Mouse (Mus musculus) thymus, postnatal 14 days (tissue): ENCODE measurements around the gene Iltifb.
A peak's percentile ranks its signal among the peaks of the same experiment; 100 is the strongest.
"Not testable (repeated sequence)": the region's sequence is repeated elsewhere in the genome, so short reads cannot be mapped to it uniquely, and the experiment has no call there.

Experiments
- DNase-seq: peaks from one replicate; pipeline ENCODE4 v3.0.0; 2021

Gene Iltifb

DNA sequence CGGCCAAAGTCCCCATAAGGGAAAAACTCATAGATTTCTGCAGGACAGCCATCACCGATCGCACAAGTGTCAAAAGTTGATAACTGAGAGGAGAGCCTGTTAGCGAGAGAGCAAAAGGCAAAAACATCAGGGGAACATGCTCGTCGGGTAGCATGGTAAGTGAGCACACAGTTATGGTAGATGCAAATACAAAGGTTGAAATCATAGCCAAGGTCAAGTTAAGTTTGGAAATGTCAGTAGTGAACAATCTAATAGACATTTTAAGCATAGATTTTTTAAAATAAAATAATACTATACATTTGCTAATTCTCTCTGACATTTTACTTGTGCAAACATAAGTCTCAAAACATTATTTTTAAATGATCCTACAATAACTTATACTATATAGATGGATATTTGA lies at the start of gene Iltifb:
Iltifb (minus strand) TSS at position 101 of the 400 bp plus-strand sequence.
- no peak for DNase-seq

GRCm38 (mm10) chr10:118343155-118343554 lies 48.3 kb upstream of the Iltifb start, which contains the start of gene Gm9046:
Gm9046 (minus strand) TSS chr10:118343255.
- not testable (repeated sequence) for DNase-seq

DNA sequence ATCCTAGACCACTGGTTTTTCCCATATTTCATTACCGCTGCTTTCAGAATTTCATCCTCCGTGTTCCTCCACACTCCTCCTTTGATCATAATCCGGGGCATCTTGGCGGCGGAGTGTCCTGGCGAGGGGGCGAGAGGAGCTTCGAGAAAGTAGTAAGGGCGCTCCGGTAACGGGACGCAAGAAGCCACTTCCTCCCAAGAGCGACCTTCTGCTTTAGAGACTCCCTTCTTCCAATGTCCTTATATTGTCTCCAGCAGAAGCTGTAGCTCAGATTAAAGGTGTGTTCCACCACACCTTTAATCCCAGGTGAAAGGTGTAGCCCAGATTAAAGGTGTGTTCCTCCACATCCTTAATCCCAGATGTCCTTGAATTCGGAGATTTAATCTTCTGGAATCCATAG lies 42.9 kb upstream of the Iltifb start, which contains the start of gene Gm9045:
Gm9045 (minus strand) TSS at position 101 of the 400 bp plus-strand sequence.
- DNase-seq, result not testable (repeated sequence)

DNA sequence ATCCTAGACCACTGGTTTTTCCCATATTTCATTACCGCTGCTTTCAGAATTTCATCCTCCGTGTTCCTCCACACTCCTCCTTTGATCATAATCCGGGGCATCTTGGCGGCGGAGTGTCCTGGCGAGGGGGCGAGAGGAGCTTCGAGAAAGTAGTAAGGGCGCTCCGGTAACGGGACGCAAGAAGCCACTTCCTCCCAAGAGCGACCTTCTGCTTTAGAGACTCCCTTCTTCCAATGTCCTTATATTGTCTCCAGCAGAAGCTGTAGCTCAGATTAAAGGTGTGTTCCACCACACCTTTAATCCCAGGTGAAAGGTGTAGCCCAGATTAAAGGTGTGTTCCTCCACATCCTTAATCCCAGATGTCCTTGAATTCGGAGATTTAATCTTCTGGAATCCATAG lies 37.5 kb upstream of the Iltifb start, which contains the start of gene Gm9044:
Gm9044 (minus strand) TSS at position 101 of the 400 bp plus-strand sequence.
- DNase-seq, result not testable (repeated sequence)

DNA sequence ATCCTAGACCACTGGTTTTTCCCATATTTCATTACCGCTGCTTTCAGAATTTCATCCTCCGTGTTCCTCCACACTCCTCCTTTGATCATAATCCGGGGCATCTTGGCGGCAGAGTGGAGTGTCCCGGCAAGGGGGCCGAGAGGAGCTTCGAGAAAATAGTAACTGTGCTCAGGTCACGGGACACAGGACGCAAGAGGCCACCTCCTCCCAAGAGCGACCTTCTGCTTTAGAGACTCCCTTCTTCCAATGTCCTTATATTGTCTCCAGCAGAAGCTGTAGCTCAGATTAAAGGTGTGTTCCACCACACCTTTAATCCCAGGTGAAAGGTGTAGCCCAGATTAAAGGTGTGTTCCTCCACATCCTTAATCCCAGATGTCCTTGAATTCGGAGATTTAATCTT lies 32.0 kb upstream of the Iltifb start, which contains the start of gene Gm9040:
Gm9040 (minus strand) TSS at position 101 of the 400 bp plus-strand sequence.
- not testable (repeated sequence) for DNase-seq

DNA sequence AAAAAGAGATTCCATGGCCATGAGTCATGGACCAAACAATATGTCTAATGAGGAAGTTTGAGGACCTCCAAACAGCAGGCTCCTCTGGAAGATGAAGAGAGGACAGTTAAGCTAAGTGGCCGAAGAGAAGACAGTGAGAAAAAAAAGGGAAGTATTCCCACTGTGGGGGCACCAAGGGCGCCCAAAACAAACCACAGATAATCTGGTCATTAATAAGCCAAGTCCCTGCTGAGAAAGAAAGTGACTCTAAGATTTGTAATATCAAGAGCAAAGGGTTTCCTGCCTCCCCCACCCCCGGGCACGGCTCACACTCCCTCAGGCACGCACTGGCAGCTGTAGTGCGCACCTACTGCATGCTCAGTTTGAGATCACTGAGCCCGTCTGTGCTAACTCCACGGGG lies 24.2 kb upstream of the Iltifb start:
- DNase-seq, result no peak

DNA sequence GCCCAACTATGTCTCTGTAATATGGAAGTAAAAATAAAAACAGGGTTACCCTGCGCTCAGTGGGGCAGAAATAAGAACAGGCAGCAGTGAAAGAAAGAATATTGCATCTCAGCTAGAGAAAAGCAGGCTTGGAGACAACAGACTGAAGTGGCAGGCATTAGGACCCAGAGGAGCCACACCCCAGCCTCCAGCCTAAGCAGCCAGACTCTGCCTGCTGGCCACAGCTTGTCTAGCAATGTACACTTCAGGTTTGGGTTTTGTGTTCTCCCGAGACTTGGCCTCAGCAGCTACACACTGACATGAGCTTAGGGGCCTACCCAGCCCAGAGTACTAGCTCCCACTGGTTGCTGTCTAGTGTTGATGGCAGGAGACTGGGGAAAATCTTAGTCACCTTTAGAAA lies 7.3 kb upstream of the Iltifb start:
- DNase-seq, result not testable (repeated sequence)

DNA sequence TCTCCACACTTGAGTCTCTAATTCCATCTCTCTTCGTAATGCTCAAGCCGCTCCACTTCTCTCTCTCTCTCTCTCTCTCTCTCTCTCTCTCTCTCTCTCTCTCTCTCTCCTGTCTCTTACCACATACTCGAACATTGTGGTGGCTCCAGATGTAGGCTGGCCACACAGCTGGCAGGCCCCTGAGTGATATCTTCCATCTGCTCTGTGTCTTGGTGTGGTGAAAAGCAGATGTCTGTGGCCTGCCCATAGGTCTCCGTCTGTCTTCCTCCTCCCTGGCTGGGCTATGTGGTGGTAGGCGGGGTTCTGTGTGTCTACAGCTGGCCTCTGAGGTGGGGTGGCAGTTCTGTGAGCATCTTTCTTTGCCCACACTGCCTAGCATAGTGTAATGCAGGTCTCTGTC lies 11.8 kb downstream of the Iltifb start:
- not testable (repeated sequence) for DNase-seq

DNA sequence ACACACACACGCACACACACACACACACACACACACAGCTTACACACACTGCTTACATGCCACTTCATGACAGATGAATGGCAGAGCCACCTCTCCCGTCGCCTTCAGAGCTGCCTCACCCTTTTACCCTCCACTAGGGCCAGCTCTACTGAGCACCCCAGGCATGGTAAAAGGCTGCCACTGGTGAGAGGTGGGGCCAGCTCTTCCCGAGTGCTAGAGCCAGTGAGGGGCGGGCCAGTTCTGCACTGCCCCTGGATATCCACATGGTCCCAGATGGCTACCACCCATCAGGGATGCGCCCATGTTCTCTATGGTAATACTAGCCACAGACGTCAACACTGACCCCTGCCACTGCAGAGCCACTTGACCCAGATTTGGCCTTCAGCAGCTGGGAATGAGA lies 12.3 kb downstream of the Iltifb start:
- DNase-seq, result not testable (repeated sequence)

- not testable (repeated sequence) for DNase-seq
Measured at GRCm38 (mm10) chr10:118278069-118278468, 16.8 kb downstream of the Iltifb start.

- DNase-seq, result not testable (repeated sequence)
Measured at GRCm38 (mm10) chr10:118271416-118271815, 23.4 kb downstream of the Iltifb start.

- DNase-seq, result not testable (repeated sequence)
Measured at GRCm38 (mm10) chr10:118268812-118269211, 26.0 kb downstream of the Iltifb start.

- not testable (repeated sequence) for DNase-seq
Measured at GRCm38 (mm10) chr10:118258388-118258787, 36.5 kb downstream of the Iltifb start, which contains the start of gene Gm32802. Gm32802 (plus strand) TSS chr10:118258688.

- DNase-seq, result peak; percentile 56
Measured at GRCm38 (mm10) chr10:118250852-118251295, 44.0 kb downstream of the Iltifb start.

- DNase-seq, result peak; percentile 1
Measured at GRCm38 (mm10) chr10:118249006-118249595, 45.7 kb downstream of the Iltifb start.

DNA sequence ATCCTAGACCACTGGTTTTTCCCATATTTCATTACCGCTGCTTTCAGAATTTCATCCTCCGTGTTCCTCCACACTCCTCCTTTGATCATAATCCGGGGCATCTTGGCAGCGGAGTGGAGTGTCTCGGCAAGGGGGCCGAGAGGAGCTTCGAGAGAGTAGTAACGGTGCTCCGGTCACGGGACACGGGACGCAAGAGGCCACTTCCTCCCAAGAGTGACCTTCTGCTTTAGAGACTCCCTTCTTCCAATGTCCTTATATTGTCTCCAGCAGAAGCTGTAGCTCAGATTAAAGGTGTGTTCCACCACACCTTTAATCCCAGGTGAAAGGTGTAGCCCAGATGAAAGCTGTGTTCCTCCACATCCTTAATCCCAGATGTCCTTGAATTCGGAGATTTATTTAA lies 54.2 kb downstream of the Iltifb start, which contains the start of gene Gm32717:
Gm32717 (minus strand) TSS at position 101 of the 400 bp plus-strand sequence.
- DNase-seq, result not testable (repeated sequence)
